Mouse (Mus musculus) liver, postnatal 0 days (tissue): ENCODE results near the gene Satb1.

ENCODE experiments used
- CTCF ChIP-seq: sonication (generic); IDR thresholded peaks from 2 replicates; pipeline ENCODE4 v1.5.1; 2016; ENCODE audit warnings: antibody characterized with exemption, low read depth
- EP300 ChIP-seq: IDR thresholded peaks from 2 replicates; pipeline ENCODE4 v1.6.1; 2016; ENCODE audit warnings: antibody characterized with exemption, low read depth, mild to moderate bottlenecking

- TF ChIP-seq CTCF (no peak), EP300 (no peak)
Observed at GRCm38 (mm10) chr17:51778961-51779360, 54.1 kb downstream of the Satb1 start.
